Mouse (Mus musculus): ENCODE results near the gene Akap6.

Gene Akap6

GRCm38 (mm10) chr12:52782902-52783441 lies 83.8 kb downstream of the Akap6 start:
- DNase-seq (ENCODE audit: low spot score) = peak; percentile 48

GRCm38 (mm10) chr12:52785217-52785616 lies 86.0 kb downstream of the Akap6 start:
- DNase-seq (ENCODE audit: low spot score) = no peak

- DNase-seq (ENCODE audit: low spot score) = peak; percentile 57
Measured at GRCm38 (mm10) chr12:52790350-52790768, 91.2 kb downstream of the Akap6 start.

DNA sequence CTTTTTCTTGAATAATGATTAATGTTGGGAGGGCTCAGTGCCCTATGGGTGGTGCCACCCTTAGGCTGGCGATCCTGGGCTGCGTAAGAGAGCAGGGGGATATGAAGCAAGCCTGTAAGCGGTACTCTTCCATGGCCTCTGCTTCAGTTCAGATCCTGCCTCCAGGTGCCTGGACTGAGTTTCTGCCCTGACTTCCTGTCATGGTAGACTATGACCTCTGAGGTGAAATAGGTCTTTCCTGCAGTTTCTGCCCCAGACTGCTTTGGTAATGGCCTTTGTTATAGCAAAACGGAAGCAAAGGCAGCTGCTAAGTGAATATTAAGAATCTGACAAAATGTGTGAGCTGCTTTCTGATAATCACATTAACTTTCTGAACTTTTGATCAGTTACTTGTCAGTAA lies 94.9 kb downstream of the Akap6 start:
- DNase-seq (ENCODE audit: low spot score) = no peak

DNA sequence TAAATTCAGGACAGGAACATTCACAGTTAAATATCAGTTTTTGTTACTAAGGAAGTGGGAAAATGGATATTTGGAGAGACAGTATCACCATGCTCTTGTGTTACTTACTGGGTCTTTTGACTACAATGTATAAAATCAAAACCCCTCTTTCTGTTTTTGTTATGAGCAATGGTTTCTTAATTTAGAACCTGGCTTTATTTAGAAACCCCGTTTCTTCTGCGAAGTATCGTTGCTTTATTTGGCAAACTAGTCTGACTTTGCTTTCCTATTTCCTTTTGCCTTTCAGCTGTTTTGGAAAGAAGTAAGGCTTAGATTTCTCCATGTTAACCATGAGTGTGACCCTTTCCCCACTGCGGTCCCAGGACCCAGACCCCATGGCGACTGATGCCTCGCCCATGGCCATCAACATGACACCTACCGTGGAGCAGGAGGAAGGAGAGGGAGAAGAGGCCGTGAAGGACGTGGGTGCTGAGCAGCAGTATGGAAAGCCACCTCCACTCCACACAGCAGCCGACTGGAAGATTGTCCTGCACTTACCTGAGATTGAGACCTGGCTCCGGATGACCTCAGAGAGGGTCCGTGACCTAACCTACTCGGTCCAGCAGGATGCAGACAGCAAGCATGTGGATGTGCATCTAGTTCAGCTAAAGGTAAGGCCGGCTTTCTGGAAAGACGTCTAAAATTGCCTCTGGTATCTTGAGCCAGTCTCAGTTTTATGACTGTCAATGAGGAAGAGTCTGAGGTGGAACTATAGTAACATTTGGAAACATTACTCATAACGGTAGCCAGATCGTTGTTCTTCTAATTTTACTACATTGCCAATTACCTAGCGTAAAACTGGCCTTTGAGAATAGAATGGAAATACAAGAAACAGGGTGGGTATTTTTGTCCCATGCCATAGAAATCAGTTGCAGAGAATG lies 96.6 kb downstream of the Akap6 start:
- DNase-seq (ENCODE audit: low spot score) = no peak

DNA sequence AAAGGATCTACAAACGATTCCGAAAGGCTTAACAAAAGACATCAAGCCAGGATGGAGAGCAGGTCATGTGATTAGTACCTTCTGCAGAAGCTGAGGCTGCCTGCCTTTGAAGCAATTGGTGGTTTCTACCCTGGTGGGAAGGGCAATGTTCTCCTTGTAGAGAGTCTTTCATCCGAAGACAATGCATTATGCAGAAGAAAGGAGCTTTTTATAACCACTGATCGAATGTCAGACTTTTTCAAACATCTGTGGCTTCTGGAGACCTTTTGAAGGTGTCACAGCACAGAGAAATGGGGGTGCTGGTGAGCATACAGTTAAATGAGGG lies 97.2 kb downstream of the Akap6 start:
- no peak for DNase-seq (ENCODE audit: low spot score)

- DNase-seq (ENCODE audit: low spot score) = no peak
Measured at GRCm38 (mm10) chr12:52799717-52800116, 100.5 kb downstream of the Akap6 start.

GRCm38 (mm10) chr12:52806273-52806672 lies 107.1 kb downstream of the Akap6 start:
- no peak for DNase-seq (ENCODE audit: low spot score)

DNA sequence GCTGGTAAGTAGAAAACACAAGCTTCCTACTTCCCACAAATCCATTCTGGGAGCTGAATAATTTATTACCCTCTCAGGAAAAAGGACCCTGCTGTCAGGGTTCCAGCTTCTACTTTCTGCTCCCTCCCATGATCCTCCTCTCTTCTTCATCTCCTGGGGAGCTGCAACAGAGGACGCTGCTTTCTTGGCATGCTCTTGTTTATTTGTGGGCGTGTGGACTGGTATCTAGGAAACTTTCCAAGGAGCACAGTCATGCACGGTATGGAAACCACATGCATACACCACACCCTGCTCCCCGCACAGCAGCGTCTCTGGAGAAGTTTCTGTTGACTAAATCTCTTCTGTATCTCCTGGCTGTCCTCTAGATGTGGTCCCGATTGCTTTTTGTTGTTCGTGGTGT lies 119.4 kb downstream of the Akap6 start:
- no peak for DNase-seq (ENCODE audit: low spot score)

DNA sequence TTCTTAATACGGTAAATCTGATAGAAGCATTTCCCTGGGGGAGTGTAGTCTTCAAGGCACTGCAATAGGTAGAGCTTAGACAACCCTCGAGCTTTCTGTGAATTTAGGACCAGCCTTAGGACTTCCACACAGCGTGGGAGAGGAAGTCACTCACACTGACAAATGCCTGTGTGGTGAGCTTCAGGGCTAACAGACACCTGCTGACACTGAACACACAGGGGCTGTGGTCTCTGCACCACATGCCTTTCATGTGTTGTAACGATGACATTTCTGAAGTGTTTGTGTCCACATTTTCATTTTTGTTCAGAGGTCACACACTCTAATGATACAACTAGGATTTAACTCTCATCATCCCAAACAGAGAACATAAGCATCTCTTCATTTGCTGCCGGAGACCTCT lies 125.6 kb downstream of the Akap6 start:
- no peak for DNase-seq (ENCODE audit: low spot score)

GRCm38 (mm10) chr12:52828944-52829736 lies 130.0 kb downstream of the Akap6 start:
- DNase-seq (ENCODE audit: low spot score) = no peak

DNA sequence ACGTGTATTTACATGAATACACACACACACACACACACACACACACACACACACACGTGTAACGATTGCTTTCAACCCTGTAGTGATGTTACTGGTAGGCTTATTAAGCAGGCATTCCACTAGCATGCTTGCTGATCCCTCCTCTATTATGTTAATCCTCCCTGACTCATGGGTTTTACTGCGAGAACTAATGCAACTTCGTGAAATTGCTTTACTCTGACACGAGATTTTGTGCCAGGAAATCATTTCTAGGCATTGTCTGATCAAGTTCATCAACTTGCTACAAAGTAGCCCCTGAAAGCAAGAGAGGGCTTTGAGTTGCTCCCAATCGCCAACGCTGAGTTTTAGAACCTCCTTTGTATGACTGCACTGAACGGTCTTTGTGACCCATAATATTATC lies 132.6 kb downstream of the Akap6 start:
- no peak for DNase-seq (ENCODE audit: low spot score)

GRCm38 (mm10) chr12:52832230-52832629 lies 133.0 kb downstream of the Akap6 start:
- peak; percentile 96 for DNase-seq (ENCODE audit: low spot score)

GRCm38 (mm10) chr12:52833141-52833540 lies 134.0 kb downstream of the Akap6 start:
- DNase-seq (ENCODE audit: low spot score) = peak; percentile 16

DNA sequence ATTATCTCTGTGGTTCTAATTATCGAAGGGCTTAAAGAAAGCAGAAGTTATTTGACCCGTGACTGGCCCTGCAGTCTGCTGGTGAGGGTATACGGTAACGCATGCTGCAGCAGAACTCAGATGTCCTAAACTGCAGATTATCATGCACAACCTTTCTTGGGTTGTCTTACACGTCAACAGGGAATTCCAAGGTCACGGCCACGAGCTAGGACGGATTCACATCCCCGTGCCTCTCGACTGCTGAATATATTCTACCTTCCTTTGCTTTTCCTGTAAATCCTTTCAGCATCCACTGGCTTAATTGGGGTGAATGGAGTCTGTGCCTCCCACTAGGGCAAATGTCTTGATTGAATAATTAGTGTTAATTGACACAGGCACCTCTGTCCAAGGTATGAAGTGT lies 134.9 kb downstream of the Akap6 start:
- DNase-seq (ENCODE audit: low spot score) = peak; percentile 49

- DNase-seq (ENCODE audit: low spot score) = peak; percentile 27
Measured at GRCm38 (mm10) chr12:52834781-52835279, 135.6 kb downstream of the Akap6 start.

- DNase-seq (ENCODE audit: low spot score) = peak; percentile 64
Measured at GRCm38 (mm10) chr12:52835291-52835742, 136.1 kb downstream of the Akap6 start.

DNA sequence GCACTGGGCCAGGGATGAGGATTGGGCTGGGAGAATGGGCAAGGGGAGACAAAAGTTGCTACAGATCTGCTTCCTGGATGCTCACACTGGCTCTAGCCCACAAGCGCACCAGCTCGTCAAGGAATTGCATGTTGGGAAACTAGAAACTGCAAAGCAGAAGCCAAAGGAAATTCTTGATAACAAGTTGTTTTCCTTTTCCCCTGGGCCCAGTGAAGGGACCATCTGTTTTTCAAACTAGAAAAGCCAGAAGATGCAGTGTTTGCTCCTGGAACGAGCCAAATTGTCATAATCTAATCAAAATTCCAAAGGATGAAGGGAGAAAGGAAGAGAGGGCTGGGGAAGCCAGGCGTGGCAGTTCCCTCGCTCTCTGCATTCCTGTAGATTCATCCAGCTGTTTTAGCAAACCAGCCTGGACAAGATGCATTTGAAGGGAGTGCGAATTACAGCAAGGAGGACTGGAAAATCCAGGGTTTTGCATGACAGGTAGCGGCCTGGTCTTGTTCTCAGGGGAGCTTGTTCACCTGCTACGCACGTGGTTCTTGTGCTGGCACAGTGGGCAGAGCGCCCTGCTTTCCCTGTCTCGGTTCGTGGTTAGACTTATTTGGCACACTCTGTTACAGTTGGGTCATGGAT lies 136.8 kb downstream of the Akap6 start:
- no peak for DNase-seq (ENCODE audit: low spot score)

GRCm38 (mm10) chr12:52845982-52846381 lies 146.8 kb downstream of the Akap6 start:
- DNase-seq (ENCODE audit: low spot score) = no peak

- DNase-seq (ENCODE audit: low spot score) = no peak
Measured at GRCm38 (mm10) chr12:52847020-52847419, 147.8 kb downstream of the Akap6 start.

- peak; percentile 51 for DNase-seq (ENCODE audit: low spot score)
Measured at GRCm38 (mm10) chr12:52847830-52848518, 148.8 kb downstream of the Akap6 start.

- DNase-seq (ENCODE audit: low spot score) = no peak
Measured at GRCm38 (mm10) chr12:52848519-52848855, 149.3 kb downstream of the Akap6 start.

All from retina, embryonic 14.5 days (tissue).